Mouse (Mus musculus) testis, adult 2 months (tissue): ENCODE results near the gene Mrm3. TPM values are rescaled to one million over a fixed set of nuclear protein-coding genes. Genes with fewer than 3 reads are reported as not detected.

Experiments used
- H3K27ac ChIP-seq: fragments of 200-500 bp; 2 replicates; pipeline ENCODE4 v1.5.1; 2012; ENCODE audit warnings: low read depth, low read length; ENCODE audit not compliant: control insufficient read depth, insufficient read depth
- H3K27me3 ChIP-seq: fragments of 200-500 bp; 2 replicates; pipeline ENCODE4 v1.6.1; 2012; ENCODE audit warnings: mild to moderate bottlenecking, low read length, moderate library complexity; ENCODE audit not compliant: control insufficient read depth, insufficient read depth
- H3K36me3 ChIP-seq: fragments of 200-500 bp; 2 replicates; pipeline ENCODE4 v1.6.1; 2012; ENCODE audit warnings: mild to moderate bottlenecking, low read length; ENCODE audit not compliant: control insufficient read depth, insufficient read depth
- H3K4me1 ChIP-seq: fragments of 200-500 bp; 2 replicates; pipeline ENCODE4 v1.6.1; 2012; ENCODE audit warnings: low read length; ENCODE audit not compliant: control insufficient read depth, insufficient read depth
- H3K4me3 ChIP-seq: fragments of 200-500 bp; 2 replicates; pipeline ENCODE4 v1.5.1; 2012; ENCODE audit warnings: low read depth, mild to moderate bottlenecking, low read length, moderate library complexity, mixed read lengths; ENCODE audit not compliant: control insufficient read depth
- CTCF ChIP-seq: fragments of 200-500 bp; IDR thresholded peaks from 2 replicates; pipeline ENCODE4 v1.5.1; 2012; ENCODE audit warnings: low read depth, mild to moderate bottlenecking, inconsistent platforms, low read length, moderate library complexity; ENCODE audit not compliant: control insufficient read depth, insufficient read depth, insufficient replicate concordance
- POLR2A ChIP-seq: fragments of 200-500 bp; IDR thresholded peaks from 2 replicates; pipeline ENCODE4 v1.6.1; 2012; ENCODE audit warnings: low read depth, mild to moderate bottlenecking, inconsistent platforms, low read length, moderate library complexity; ENCODE audit not compliant: control insufficient read depth
- polyA plus RNA-seq: library from polyadenylated mRNA; depleted of rRNA; stranded (reverse); fragments of >200 nt; gene quantifications from 2 replicates; pipeline ENCODE4 v1.2.3, GENCODE M21; 2012

The Mrm3 gene
- polyA plus RNA-seq, 1 experiment: 4.3 TPM

GRCm38 (mm10) chr11:76253918-76254264 is 10.4 kb downstream of the Mrm3 start:
- no peak overlapping the region for H3K4me3 ChIP-seq
- H3K4me1 ChIP-seq: no peaks in the 10 kb centered on the region
- no peaks in the 10 kb centered on the region for H3K36me3 ChIP-seq
- no peaks in the 10 kb centered on the region for H3K27me3 ChIP-seq
- TF ChIP-seq POLR2A (no peak), CTCF (no peak)
- H3K27ac ChIP-seq: no peak overlapping the region

DNA sequence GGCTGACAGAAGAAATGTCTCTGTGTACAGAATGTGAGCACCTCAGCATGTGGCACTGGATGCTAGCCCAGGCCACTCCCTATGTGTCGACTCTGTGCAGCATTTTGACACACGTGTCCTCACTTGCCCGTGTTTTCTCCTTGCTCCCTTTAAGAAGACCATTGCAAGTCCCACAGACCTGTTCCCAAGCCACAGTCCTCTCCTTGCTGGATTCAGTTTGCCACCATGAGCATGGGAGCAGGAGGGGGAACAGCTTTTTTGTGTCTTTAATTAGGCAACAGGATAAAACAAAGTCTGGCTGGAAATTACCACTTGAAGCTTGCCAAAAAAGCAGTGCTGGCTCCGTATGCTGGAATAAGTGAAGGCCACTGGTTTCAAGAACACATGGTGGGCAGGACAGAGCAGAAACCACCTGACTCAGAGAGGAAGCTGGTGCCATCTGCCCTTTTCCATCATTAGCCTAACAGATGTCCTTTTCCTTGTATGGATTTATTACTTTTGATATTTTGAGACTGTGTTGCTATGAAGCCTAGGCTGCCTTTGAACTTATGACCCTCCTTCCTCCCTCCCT is 12.0 kb downstream of the Mrm3 start:
- H3K36me3 ChIP-seq: no peaks in the 10 kb centered on the region
- H3K27me3 ChIP-seq: no peaks in the 10 kb centered on the region
- H3K4me3 ChIP-seq: no peak overlapping the region
- H3K27ac ChIP-seq: no peak overlapping the region
- H3K4me1 ChIP-seq: no peaks in the 10 kb centered on the region
- no peak for TF ChIP-seq POLR2A
- no peak for TF ChIP-seq CTCF

GRCm38 (mm10) chr11:76256129-76256528 is 12.6 kb downstream of the Mrm3 start:
- no peaks in the 10 kb centered on the region for H3K36me3 ChIP-seq
- H3K4me1 ChIP-seq: no peaks in the 10 kb centered on the region
- TF ChIP-seq CTCF (no peak), POLR2A (no peak)
- no peaks in the 10 kb centered on the region for H3K27me3 ChIP-seq
- H3K4me3 ChIP-seq: no peak overlapping the region
- H3K27ac ChIP-seq: no peak overlapping the region

- Histone ChIP-seq H3K27ac (no peak overlapping the region), H3K27me3 (no peaks in the 10 kb centered on the region), H3K36me3 (no peaks in the 10 kb centered on the region; the same call in 1 of the 2 replicates), H3K4me1 (no peaks in the 10 kb centered on the region), H3K4me3 (no peak overlapping the region)
- no peak for TF ChIP-seq POLR2A
- no peak for TF ChIP-seq CTCF
These were observed 13.9 kb downstream of the Mrm3 start for GRCm38 (mm10) chr11:76257386-76257785.

DNA sequence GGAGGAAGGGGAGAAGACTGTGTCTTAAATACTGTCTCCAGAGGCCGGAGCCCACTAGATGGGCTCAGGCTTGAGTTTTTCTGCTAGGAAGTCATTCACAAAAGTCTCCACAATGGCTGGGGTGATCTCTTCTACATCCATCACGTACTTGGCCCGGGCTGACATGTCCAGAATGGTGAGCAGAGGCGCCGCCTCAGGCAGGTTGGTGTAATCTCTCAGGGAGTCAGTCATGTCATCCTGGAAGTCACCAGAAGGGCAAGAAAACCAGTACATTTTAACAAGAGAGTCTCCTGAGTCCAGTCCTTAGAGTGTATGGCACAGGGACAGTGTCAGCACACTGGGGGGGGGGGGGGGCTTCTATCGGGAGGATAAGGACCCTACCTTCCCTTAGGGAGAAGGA is 15.0 kb downstream of the Mrm3 start:
- H3K27me3 ChIP-seq: no peaks in the 10 kb centered on the region
- TF ChIP-seq CTCF (no peak), POLR2A (no peak)
- no peaks in the 10 kb centered on the region for H3K4me1 ChIP-seq
- H3K36me3 ChIP-seq: no peaks in the 10 kb centered on the region; the same call in 1 of the 2 replicates
- H3K27ac ChIP-seq: no peak overlapping the region
- no peak overlapping the region for H3K4me3 ChIP-seq

- no peaks in the 10 kb centered on the region for H3K4me1 ChIP-seq
- no peak overlapping the region for H3K27ac ChIP-seq
- TF ChIP-seq CTCF (no peak), POLR2A (no peak)
- no peaks in the 10 kb centered on the region; the same call in 1 of the 2 replicates for H3K36me3 ChIP-seq
- H3K4me3 ChIP-seq: no peak overlapping the region
- no peaks in the 10 kb centered on the region for H3K27me3 ChIP-seq
These were observed 16.9 kb downstream of the Mrm3 start for GRCm38 (mm10) chr11:76260208-76261050.

GRCm38 (mm10) chr11:76261224-76261623 is 17.7 kb downstream of the Mrm3 start:
- Histone ChIP-seq H3K27me3 (no peaks in the 10 kb centered on the region), H3K36me3 (no peaks in the 10 kb centered on the region; the same call in 1 of the 2 replicates), H3K4me1 (no peaks in the 10 kb centered on the region), H3K4me3 (no peak overlapping the region), H3K27ac (no peak overlapping the region)
- no peak for TF ChIP-seq CTCF
- no peak for TF ChIP-seq POLR2A
